Mouse (Mus musculus) stomach, postnatal 0 days (tissue): ENCODE results near the gene Syngr1. TPM values are rescaled to one million over a fixed set of nuclear protein-coding genes. Genes with fewer than 3 reads are reported as not detected.

Experiments
- ATAC-seq: fragments of 200-750 bp; cut with Nextera tagmentation; 2 replicates; pipeline ENCODE4 v1.8.0; 2017; ENCODE audit not compliant: low FRiP score, low TSS enrichment
- DNase-seq: peaks from one replicate; pipeline ENCODE4 v3.0.0-alpha.2; 2016; ENCODE audit warnings: low spot score
- H3K27ac ChIP-seq: fragments of 300-500 bp; sonication (generic); replicated peaks from 2 replicates; pipeline ENCODE4 v1.5.1; 2014; ENCODE audit warnings: mild to moderate bottlenecking, control low read depth
- H3K27me3 ChIP-seq: fragments of 300-500 bp; sonication (generic); 2 replicates; pipeline ENCODE4 v1.6.1; 2014; ENCODE audit warnings: low read length; ENCODE audit not compliant: control insufficient read depth, insufficient read depth
- H3K36me3 ChIP-seq: fragments of 300-500 bp; sonication (generic); 2 replicates; pipeline ENCODE4 v1.6.1; 2014; ENCODE audit warnings: low read length, mixed read lengths; ENCODE audit not compliant: control insufficient read depth, insufficient read depth
- H3K4me1 ChIP-seq: fragments of 300-500 bp; sonication (generic); replicated peaks from 2 replicates; pipeline ENCODE4 v1.6.1; 2014; ENCODE audit warnings: antibody characterized with exemption; ENCODE audit not compliant: control insufficient read depth, insufficient read depth
- H3K4me2 ChIP-seq: fragments of 300-500 bp; sonication (generic); replicated peaks from 2 replicates; pipeline ENCODE4 v1.6.1; 2014; ENCODE audit warnings: low read depth, mild to moderate bottlenecking, control low read depth, moderate library complexity
- H3K4me3 ChIP-seq: fragments of 300-500 bp; sonication (generic); 2 replicates; pipeline ENCODE4 v1.5.1; 2014; ENCODE audit warnings: low read depth, low read length, control low read depth
- H3K9ac ChIP-seq: fragments of 300-500 bp; sonication (generic); 2 replicates; pipeline ENCODE4 v1.6.1; 2014; ENCODE audit warnings: mild to moderate bottlenecking, low read length, control low read depth, mixed read lengths
- H3K9me3 ChIP-seq: fragments of 300-500 bp; sonication (generic); 2 replicates; pipeline ENCODE4 v1.6.1; 2016; ENCODE audit warnings: low read length; ENCODE audit not compliant: control insufficient read depth
- CTCF ChIP-seq: IDR thresholded peaks from 2 replicates; pipeline ENCODE4 v1.5.1; 2016; ENCODE audit warnings: antibody characterized with exemption, low read depth, mild to moderate bottlenecking, moderate library complexity
- EP300 ChIP-seq: optimal IDR thresholded peaks from 2 replicates; pipeline ENCODE3; 2016; ENCODE audit warnings: antibody characterized with exemption
- WGBS: fragments of 180-500 bp; shearing (Covaris S2); extraction: QIAGEN DNeasy Blood & Tissue Kit; methylation state at CpG from one replicate; pipeline ENCODE4 v1.1.7; 2014; 5-methylcytosine and 5-hydroxymethylcytosine counted together
- polyA plus RNA-seq: library from polyadenylated mRNA; unstranded; fragments of >200 nt; fragmentation: Nextera tagmentation; extraction: Ambion mirVana; gene quantifications from 2 replicates; pipeline ENCODE4 v1.2.1, GENCODE M21; 2015

The Syngr1 gene
- polyA plus RNA-seq, 1 experiment from 2014 or later = 53.7 TPM

GRCm38 (mm10) chr15:80065414-80065813, 25.7 kb upstream of the Syngr1 start:
- H3K4me1 ChIP-seq = no peaks in the 10 kb centered on the region
- WGBS = 19% methylated on average over 13 of the region's 13 CpGs
- TF ChIP-seq EP300 (no peak), CTCF (peak; percentile 70)
- peak; percentile 64 for DNase-seq
- no peak for ATAC-seq
- no peaks in the 10 kb centered on the region for H3K27me3 ChIP-seq
- no peaks in the 10 kb centered on the region for H3K36me3 ChIP-seq
- no peak overlapping the region for H3K9ac ChIP-seq
- H3K9me3 ChIP-seq = no peaks in the 10 kb centered on the region
- no peak overlapping the region for H3K4me3 ChIP-seq
- no peak overlapping the region for H3K4me2 ChIP-seq
- no peak overlapping the region for H3K27ac ChIP-seq

GRCm38 (mm10) chr15:80066538-80066937, 24.6 kb upstream of the Syngr1 start:
- no peaks in the 10 kb centered on the region for H3K36me3 ChIP-seq
- TF ChIP-seq CTCF (peak; percentile 68), EP300 (no peak)
- no peaks in the 10 kb centered on the region for H3K4me1 ChIP-seq
- no peak overlapping the region for H3K4me3 ChIP-seq
- no peaks in the 10 kb centered on the region for H3K27me3 ChIP-seq
- H3K9ac ChIP-seq = no peak overlapping the region
- DNase-seq (no peak), ATAC-seq (no peak)
- no peak overlapping the region for H3K4me2 ChIP-seq
- H3K27ac ChIP-seq = no peak overlapping the region
- no peaks in the 10 kb centered on the region for H3K9me3 ChIP-seq
- 60% methylated on average over 3 of the region's 3 CpGs for WGBS

- 50% methylated on average over 4 of the region's 4 CpGs for WGBS
- Histone ChIP-seq H3K9me3 (no peaks in the 10 kb centered on the region), H3K27ac (no peak overlapping the region), H3K27me3 (no peaks in the 10 kb centered on the region), H3K4me1 (no peaks in the 10 kb centered on the region), H3K4me2 (no peak overlapping the region), H3K36me3 (no peaks in the 10 kb centered on the region), H3K9ac (no peak overlapping the region), H3K4me3 (no peak overlapping the region)
- ATAC-seq (no peak), DNase-seq (no peak)
- TF ChIP-seq CTCF (no peak), EP300 (no peak)
Measured at GRCm38 (mm10) chr15:80069171-80069570, 22.0 kb upstream of the Syngr1 start.

- Histone ChIP-seq H3K36me3 (no peaks in the 10 kb centered on the region), H3K4me3 (no peak overlapping the region), H3K9ac (no peak overlapping the region), H3K4me2 (no peak overlapping the region), H3K27ac (no peak overlapping the region), H3K9me3 (no peaks in the 10 kb centered on the region), H3K27me3 (no peaks in the 10 kb centered on the region), H3K4me1 (no peaks in the 10 kb centered on the region)
- 60% methylated on average over 8 of the region's 8 CpGs for WGBS
- TF ChIP-seq EP300 = no peak
- TF ChIP-seq CTCF = no peak
- no peak for ATAC-seq
- DNase-seq = no peak
Measured at GRCm38 (mm10) chr15:80070095-80070644, 21.0 kb upstream of the Syngr1 start.

GRCm38 (mm10) chr15:80071951-80072437, 19.1 kb upstream of the Syngr1 start:
- Histone ChIP-seq H3K4me2 (no peak overlapping the region), H3K9me3 (no peaks in the 10 kb centered on the region), H3K27ac (no peak overlapping the region), H3K9ac (no peak overlapping the region), H3K36me3 (no peaks in the 10 kb centered on the region), H3K4me3 (no peak overlapping the region), H3K27me3 (no peaks in the 10 kb centered on the region), H3K4me1 (peaks cover 2% of the 10 kb centered on the region; the same call in 1 of the 2 replicates)
- TF ChIP-seq EP300 (no peak), CTCF (no peak)
- no peak for DNase-seq
- 38% methylated on average over 9 of the region's 9 CpGs for WGBS
- no peak for ATAC-seq

GRCm38 (mm10) chr15:80072579-80073255, 18.4 kb upstream of the Syngr1 start:
- Histone ChIP-seq H3K36me3 (peaks cover 4% of the 10 kb centered on the region), H3K9me3 (no peaks in the 10 kb centered on the region), H3K4me3 (no peak overlapping the region), H3K4me1 (peaks cover 2% of the 10 kb centered on the region; the same call in 1 of the 2 replicates), H3K9ac (no peak overlapping the region), H3K4me2 (no peak overlapping the region), H3K27me3 (no peaks in the 10 kb centered on the region), H3K27ac (no peak overlapping the region)
- WGBS = 64% methylated on average over 7 of the region's 7 CpGs
- no peak for TF ChIP-seq CTCF
- no peak for TF ChIP-seq EP300
- DNase-seq = no peak
- ATAC-seq = no peak
